Mouse (Mus musculus): ENCODE measurements at regions not wholly inside any gene's neighbourhood (a gene's known extent, or its start where the extent isn't known, plus 50 kb on each side); places are given as distances from the start of the nearest gene placed in this dataset.

GRCm38 (mm10) chr1:69746575-69747290 is 59.7 kb upstream of the Ikzf2 start:
- no peak for DNase-seq (ENCODE audit: low spot score)
- no peak for ATAC-seq (ENCODE audit: low FRiP score, low TSS enrichment)
- Histone ChIP-seq H3K9me3 (ENCODE audit: control insufficient read depth, low read length) (no peaks in the 10 kb centered on the region), H3K27me3 (ENCODE audit: control insufficient read depth, insufficient read depth, low read length) (no peaks in the 10 kb centered on the region), H3K4me2 (replicated peaks; ENCODE audit: low read depth) (no peak overlapping the region), H3K4me3 (ENCODE audit: low read depth, low read length) (no peak overlapping the region), H3K36me3 (ENCODE audit: control insufficient read depth, insufficient read depth, low read length) (no peaks in the 10 kb centered on the region), H3K9ac (ENCODE audit: low read length) (no peak overlapping the region), H3K27ac (replicated peaks) (no peak overlapping the region), H3K4me1 (replicated peaks; ENCODE audit: control insufficient read depth, insufficient read depth) (no peaks in the 10 kb centered on the region)
- no peak for TF ChIP-seq EP300 (optimal IDR thresholded peaks at IDR 0.05)
- no peak for TF ChIP-seq CTCF (IDR thresholded peaks at IDR 0.05; ENCODE audit: low read depth)
- 58% methylated on average over 5 of the region's 5 CpGs for WGBS

GRCm38 (mm10) chr1:69752724-69753123 is 65.7 kb upstream of the Ikzf2 start:
- DNase-seq (ENCODE audit: low spot score) (no peak), ATAC-seq (ENCODE audit: low FRiP score, low TSS enrichment) (no peak)
- H3K4me3 ChIP-seq (ENCODE audit: low read depth, low read length) = no peak overlapping the region
- WGBS = 69% methylated on average over 1 of the region's 1 CpGs
- H3K4me2 ChIP-seq (replicated peaks; ENCODE audit: low read depth) = no peak overlapping the region
- H3K27me3 ChIP-seq (ENCODE audit: control insufficient read depth, insufficient read depth, low read length) = no peaks in the 10 kb centered on the region
- H3K4me1 ChIP-seq (replicated peaks; ENCODE audit: control insufficient read depth, insufficient read depth) = no peaks in the 10 kb centered on the region
- no peaks in the 10 kb centered on the region for H3K9me3 ChIP-seq (ENCODE audit: control insufficient read depth, low read length)
- H3K27ac ChIP-seq (replicated peaks) = no peak overlapping the region
- no peak for TF ChIP-seq EP300 (optimal IDR thresholded peaks at IDR 0.05)
- no peak for TF ChIP-seq CTCF (IDR thresholded peaks at IDR 0.05; ENCODE audit: low read depth)
- no peaks in the 10 kb centered on the region for H3K36me3 ChIP-seq (ENCODE audit: control insufficient read depth, insufficient read depth, low read length)
- no peak overlapping the region for H3K9ac ChIP-seq (ENCODE audit: low read length)

- Histone ChIP-seq H3K9ac (ENCODE audit: low read length) (no peak overlapping the region), H3K4me3 (ENCODE audit: low read depth, low read length) (no peak overlapping the region), H3K9me3 (ENCODE audit: control insufficient read depth, low read length) (no peaks in the 10 kb centered on the region), H3K4me2 (replicated peaks; ENCODE audit: low read depth) (no peak overlapping the region), H3K4me1 (replicated peaks; ENCODE audit: control insufficient read depth, insufficient read depth) (no peaks in the 10 kb centered on the region), H3K27ac (replicated peaks) (no peak overlapping the region), H3K27me3 (ENCODE audit: control insufficient read depth, insufficient read depth, low read length) (no peaks in the 10 kb centered on the region), H3K36me3 (ENCODE audit: control insufficient read depth, insufficient read depth, low read length) (no peaks in the 10 kb centered on the region)
- no peak for DNase-seq (ENCODE audit: low spot score)
- ATAC-seq (ENCODE audit: low FRiP score, low TSS enrichment) = no peak
- TF ChIP-seq CTCF (IDR thresholded peaks at IDR 0.05; ENCODE audit: low read depth) (peak; percentile 25), EP300 (optimal IDR thresholded peaks at IDR 0.05) (no peak)
- WGBS = 95% methylated on average over 1 of the region's 1 CpGs
Observed at GRCm38 (mm10) chr1:69757702-69758101, 69.1 kb upstream of the Spag16 start.

- H3K9me3 ChIP-seq (ENCODE audit: control insufficient read depth, low read length) = no peaks in the 10 kb centered on the region
- no peak overlapping the region for H3K9ac ChIP-seq (ENCODE audit: low read length)
- ATAC-seq (ENCODE audit: low FRiP score, low TSS enrichment) (no peak), DNase-seq (ENCODE audit: low spot score) (no peak)
- H3K27me3 ChIP-seq (ENCODE audit: control insufficient read depth, insufficient read depth, low read length) = no peaks in the 10 kb centered on the region
- H3K4me3 ChIP-seq (ENCODE audit: low read depth, low read length) = no peak overlapping the region
- 58% methylated on average over 13 of the region's 13 CpGs for WGBS
- H3K4me2 ChIP-seq (replicated peaks; ENCODE audit: low read depth) = 0 out of 2 replicates have a peak overlapping the region, but pooled peaks have one; percentile 6
- no peaks in the 10 kb centered on the region for H3K4me1 ChIP-seq (replicated peaks; ENCODE audit: control insufficient read depth, insufficient read depth)
- H3K27ac ChIP-seq (replicated peaks) = no peak overlapping the region
- no peaks in the 10 kb centered on the region for H3K36me3 ChIP-seq (ENCODE audit: control insufficient read depth, insufficient read depth, low read length)
- TF ChIP-seq EP300 (optimal IDR thresholded peaks at IDR 0.05) (no peak), CTCF (IDR thresholded peaks at IDR 0.05; ENCODE audit: low read depth) (0 out of 2 replicates have a peak, but pooled peaks have one; percentile 13)
Observed at GRCm38 (mm10) chr1:69759544-69759943, 67.2 kb upstream of the Spag16 start.

GRCm38 (mm10) chr1:69768714-69769113 is 58.1 kb upstream of the Spag16 start:
- no peak overlapping the region for H3K9ac ChIP-seq (ENCODE audit: low read length)
- no peak overlapping the region for H3K4me2 ChIP-seq (replicated peaks; ENCODE audit: low read depth)
- TF ChIP-seq CTCF (IDR thresholded peaks at IDR 0.05; ENCODE audit: low read depth) (no peak), EP300 (optimal IDR thresholded peaks at IDR 0.05) (no peak)
- H3K9me3 ChIP-seq (ENCODE audit: control insufficient read depth, low read length) = no peaks in the 10 kb centered on the region
- no peaks in the 10 kb centered on the region for H3K27me3 ChIP-seq (ENCODE audit: control insufficient read depth, insufficient read depth, low read length)
- DNase-seq (ENCODE audit: low spot score) (no peak), ATAC-seq (ENCODE audit: low FRiP score, low TSS enrichment) (no peak)
- H3K4me1 ChIP-seq (replicated peaks; ENCODE audit: control insufficient read depth, insufficient read depth) = no peaks in the 10 kb centered on the region
- no peaks in the 10 kb centered on the region for H3K36me3 ChIP-seq (ENCODE audit: control insufficient read depth, insufficient read depth, low read length)
- H3K27ac ChIP-seq (replicated peaks) = no peak overlapping the region
- no peak overlapping the region for H3K4me3 ChIP-seq (ENCODE audit: low read depth, low read length)
- 72% methylated on average over 11 of the region's 11 CpGs for WGBS

- TF ChIP-seq CTCF (IDR thresholded peaks at IDR 0.05; ENCODE audit: low read depth) (no peak), EP300 (optimal IDR thresholded peaks at IDR 0.05) (no peak)
- H3K36me3 ChIP-seq (ENCODE audit: control insufficient read depth, insufficient read depth, low read length) = no peaks in the 10 kb centered on the region
- no peak overlapping the region for H3K4me3 ChIP-seq (ENCODE audit: low read depth, low read length)
- ATAC-seq (ENCODE audit: low FRiP score, low TSS enrichment) (no peak), DNase-seq (ENCODE audit: low spot score) (no peak)
- H3K27ac ChIP-seq (replicated peaks) = no peak overlapping the region
- H3K4me2 ChIP-seq (replicated peaks; ENCODE audit: low read depth) = no peak overlapping the region
- H3K27me3 ChIP-seq (ENCODE audit: control insufficient read depth, insufficient read depth, low read length) = no peaks in the 10 kb centered on the region
- WGBS = 86% methylated on average over 8 of the region's 8 CpGs
- no peaks in the 10 kb centered on the region for H3K9me3 ChIP-seq (ENCODE audit: control insufficient read depth, low read length)
- no peak overlapping the region for H3K9ac ChIP-seq (ENCODE audit: low read length)
- H3K4me1 ChIP-seq (replicated peaks; ENCODE audit: control insufficient read depth, insufficient read depth) = no peaks in the 10 kb centered on the region
Observed at GRCm38 (mm10) chr1:69770209-69770608, 56.6 kb upstream of the Spag16 start.

Data from stomach, postnatal 0 days (tissue).